Mouse (Mus musculus): ENCODE measurements around the gene Sorcs2. TPM values are rescaled to one million over a fixed set of nuclear protein-coding genes. Genes with fewer than 3 reads are reported as not detected.

Sorcs2 gene
- polyA plus RNA-seq, 1 experiment from 2014 or later: 14.8 TPM

- Histone ChIP-seq H3K9me3 (no peaks in the 10 kb centered on the region), H3K36me3 (no peaks in the 10 kb centered on the region), H3K4me3 (no peak overlapping the region), H3K27me3 (no peaks in the 10 kb centered on the region), H3K4me2 (no peak overlapping the region), H3K9ac (no peak overlapping the region), H3K4me1 (0 out of 2 replicates have a peak, but pooled peaks cover 4% of the 10 kb centered on the region), H3K27ac (no peak overlapping the region)
- 94% methylated on average over 3 of the region's 3 CpGs for WGBS
- ATAC-seq (ENCODE audit: insufficient number of reproducible peaks, insufficient read depth, low FRiP score, low TSS enrichment, low read depth): no peak
Observed at GRCm38 (mm10) chr5:36208803-36209202, 189.1 kb downstream of the Sorcs2 start.

- H3K4me1 ChIP-seq: 0 out of 2 replicates have a peak, but pooled peaks cover 4% of the 10 kb centered on the region
- no peaks in the 10 kb centered on the region for H3K27me3 ChIP-seq
- 84% methylated on average over 11 of the region's 11 CpGs for WGBS
- H3K36me3 ChIP-seq: no peaks in the 10 kb centered on the region
- no peak for ATAC-seq (ENCODE audit: insufficient number of reproducible peaks, insufficient read depth, low FRiP score, low TSS enrichment, low read depth)
- H3K9ac ChIP-seq: no peak overlapping the region
- no peak overlapping the region for H3K4me3 ChIP-seq
- H3K9me3 ChIP-seq: no peaks in the 10 kb centered on the region
- no peak overlapping the region for H3K4me2 ChIP-seq
- H3K27ac ChIP-seq: no peak overlapping the region
Observed at GRCm38 (mm10) chr5:36205397-36205796, 192.5 kb downstream of the Sorcs2 start.

- H3K9ac ChIP-seq: no peak within 1 kb of the TSS
- H3K4me1 ChIP-seq: 0 out of 2 replicates have a peak, but pooled peaks cover 4% of the 10 kb centered on the region
- H3K36me3 ChIP-seq: no peaks in the 10 kb centered on the region
- H3K27ac ChIP-seq: no peak within 1 kb of the TSS; the same call in 1 of the 2 replicates
- no peak within 1 kb of the TSS for H3K4me2 ChIP-seq
- no peaks in the 10 kb centered on the region for H3K9me3 ChIP-seq
- WGBS: 86% methylated on average over 10 of the region's 10 CpGs
- H3K27me3 ChIP-seq: no peaks in the 10 kb centered on the region
- ATAC-seq (ENCODE audit: insufficient number of reproducible peaks, insufficient read depth, low FRiP score, low TSS enrichment, low read depth): no peak
- H3K4me3 ChIP-seq: no peak within 1 kb of the TSS
Observed at GRCm38 (mm10) chr5:36203916-36204315, 194.0 kb downstream of the Sorcs2 start, which contains the start of gene Psapl1. Psapl1 (plus strand) TSS chr5:36204021.

DNA sequence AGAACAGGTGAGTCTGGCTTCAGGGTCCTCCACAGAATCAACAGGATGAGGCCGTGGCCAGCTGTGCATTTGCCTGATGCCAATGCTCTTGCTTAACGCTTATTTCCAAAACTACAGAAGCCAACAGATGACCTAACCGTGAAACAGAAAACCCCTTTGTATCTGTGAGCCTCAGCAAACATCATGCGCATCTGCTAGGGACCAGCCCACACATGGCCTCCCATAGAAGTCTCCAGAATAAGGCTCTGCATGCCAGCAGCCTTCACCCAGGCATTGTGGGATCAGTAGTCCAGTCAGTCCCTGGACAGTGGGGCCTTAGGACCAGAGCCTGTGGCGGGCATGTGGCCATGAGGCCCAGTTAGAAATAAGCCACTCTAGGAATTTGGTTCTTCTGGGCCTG lies 194.5 kb downstream of the Sorcs2 start:
- Histone ChIP-seq H3K27ac (no peak overlapping the region; the same call in 1 of the 2 replicates), H3K4me2 (no peak overlapping the region), H3K27me3 (no peaks in the 10 kb centered on the region), H3K9ac (no peak overlapping the region), H3K4me3 (no peak overlapping the region), H3K4me1 (0 out of 2 replicates have a peak, but pooled peaks cover 4% of the 10 kb centered on the region), H3K9me3 (no peaks in the 10 kb centered on the region), H3K36me3 (no peaks in the 10 kb centered on the region)
- no peak for ATAC-seq (ENCODE audit: insufficient number of reproducible peaks, insufficient read depth, low FRiP score, low TSS enrichment, low read depth)
- WGBS: 78% methylated on average over 5 of the region's 5 CpGs

DNA sequence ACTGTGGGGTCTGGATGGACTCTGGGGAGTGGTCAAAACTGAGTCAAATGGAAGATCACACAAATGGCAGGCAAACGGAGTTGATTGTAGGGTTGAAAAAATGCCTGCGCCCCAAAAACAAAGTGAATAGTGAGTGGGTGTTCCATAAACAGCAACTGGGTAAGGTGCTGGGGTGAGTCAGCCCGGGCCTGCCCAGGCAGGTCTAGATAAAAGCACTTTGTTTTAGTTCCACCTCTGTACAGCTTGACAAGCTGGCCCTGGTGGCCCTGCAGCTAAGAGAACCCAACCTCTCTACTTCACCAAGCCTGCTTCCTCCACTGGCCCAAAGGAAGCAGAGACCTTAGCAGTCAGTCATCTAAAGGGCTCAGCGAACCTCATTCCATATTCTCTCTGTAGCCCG lies 195.2 kb downstream of the Sorcs2 start:
- no peak overlapping the region for H3K9ac ChIP-seq
- H3K4me1 ChIP-seq: no peaks in the 10 kb centered on the region
- no peak overlapping the region for H3K4me2 ChIP-seq
- no peak overlapping the region for H3K4me3 ChIP-seq
- no peak for ATAC-seq (ENCODE audit: insufficient number of reproducible peaks, insufficient read depth, low FRiP score, low TSS enrichment, low read depth)
- 67% methylated on average over 5 of the region's 5 CpGs for WGBS
- H3K9me3 ChIP-seq: no peaks in the 10 kb centered on the region
- no peaks in the 10 kb centered on the region for H3K36me3 ChIP-seq
- H3K27ac ChIP-seq: no peak overlapping the region; the same call in 1 of the 2 replicates
- H3K27me3 ChIP-seq: no peaks in the 10 kb centered on the region

DNA sequence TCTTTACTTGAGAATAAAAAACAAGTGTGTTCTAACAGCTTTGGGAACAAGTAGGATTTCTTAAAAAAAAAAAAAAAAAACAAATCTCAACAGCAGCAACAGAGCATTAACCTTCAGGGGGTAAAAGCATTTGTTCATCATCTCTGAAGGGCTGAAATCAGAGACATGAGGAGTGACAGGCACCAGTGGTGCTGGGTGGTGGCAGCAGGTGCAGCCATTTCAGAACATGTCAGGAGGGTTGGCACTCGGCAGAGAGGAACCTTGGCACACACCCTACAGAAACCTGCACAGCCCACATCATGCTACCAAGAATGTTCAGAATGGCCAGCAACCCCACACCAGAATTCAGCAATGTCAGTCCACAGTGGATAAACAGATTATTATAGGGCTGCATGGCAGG lies 198.4 kb downstream of the Sorcs2 start:
- Histone ChIP-seq H3K4me2 (no peak overlapping the region), H3K27me3 (no peaks in the 10 kb centered on the region), H3K36me3 (no peaks in the 10 kb centered on the region), H3K27ac (no peak overlapping the region), H3K4me3 (no peak overlapping the region), H3K9ac (no peak overlapping the region), H3K4me1 (peaks cover 8% of the 10 kb centered on the region), H3K9me3 (no peaks in the 10 kb centered on the region)
- ATAC-seq (ENCODE audit: insufficient number of reproducible peaks, insufficient read depth, low FRiP score, low TSS enrichment, low read depth): no peak
- 68% methylated on average over 1 of the region's 1 CpGs for WGBS

DNA sequence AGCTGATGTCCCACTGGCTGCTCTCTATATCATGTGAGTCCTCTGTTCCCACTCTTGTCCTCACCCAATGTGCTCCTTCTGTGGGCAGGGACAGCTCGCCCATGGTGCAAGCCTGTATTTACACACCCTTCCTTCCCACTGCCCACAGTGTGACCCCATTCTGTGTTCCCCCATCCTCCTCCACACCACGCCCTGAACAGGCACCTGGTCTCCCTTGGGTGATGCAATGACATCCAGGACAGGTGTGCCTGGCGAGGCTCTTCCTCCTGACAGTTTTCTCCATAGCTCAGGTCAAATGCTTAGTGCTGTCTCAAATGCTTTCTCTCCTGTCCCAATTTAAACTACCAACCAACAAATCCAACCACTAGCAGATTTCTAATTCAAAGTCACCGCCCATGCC lies 202.5 kb downstream of the Sorcs2 start:
- Histone ChIP-seq H3K27ac (no peak overlapping the region), H3K27me3 (no peaks in the 10 kb centered on the region), H3K9ac (no peak overlapping the region), H3K4me3 (no peak overlapping the region), H3K4me1 (peaks cover 29% of the 10 kb centered on the region), H3K4me2 (no peak overlapping the region), H3K36me3 (no peaks in the 10 kb centered on the region), H3K9me3 (no peaks in the 10 kb centered on the region)
- no peak for ATAC-seq (ENCODE audit: insufficient number of reproducible peaks, insufficient read depth, low FRiP score, low TSS enrichment, low read depth)
- 82% methylated on average over 4 of the region's 4 CpGs for WGBS

- 47% methylated on average over 4 of the region's 4 CpGs for WGBS
- H3K9ac ChIP-seq: no peak overlapping the region
- H3K36me3 ChIP-seq: no peaks in the 10 kb centered on the region
- no peak overlapping the region for H3K27ac ChIP-seq
- peaks cover 29% of the 10 kb centered on the region for H3K4me1 ChIP-seq
- H3K4me2 ChIP-seq: no peak overlapping the region
- H3K4me3 ChIP-seq: no peak overlapping the region
- ATAC-seq (ENCODE audit: insufficient number of reproducible peaks, insufficient read depth, low FRiP score, low TSS enrichment, low read depth): no peak
- no peaks in the 10 kb centered on the region for H3K9me3 ChIP-seq
- no peaks in the 10 kb centered on the region for H3K27me3 ChIP-seq
Observed at GRCm38 (mm10) chr5:36194631-36195030, 203.3 kb downstream of the Sorcs2 start.

DNA sequence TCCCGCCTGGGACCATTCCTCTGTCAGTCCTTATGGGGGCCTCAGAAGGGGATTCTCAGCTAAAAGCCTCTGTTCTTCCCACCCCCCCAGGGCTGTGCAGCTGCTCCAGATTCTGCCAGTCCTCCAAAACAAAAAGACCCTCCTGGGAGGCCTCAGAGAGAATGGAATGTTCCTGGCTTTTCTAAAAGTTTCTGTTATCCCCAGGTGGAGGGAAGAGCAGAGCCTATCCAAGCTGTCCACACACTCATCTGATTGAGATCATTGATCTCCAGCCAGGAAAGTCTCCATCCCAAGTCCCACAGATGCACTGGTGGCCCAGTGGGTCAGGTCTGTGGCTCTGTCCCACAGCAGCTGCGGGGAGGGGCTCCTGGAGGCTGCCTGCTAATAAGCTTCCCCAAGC lies 205.3 kb downstream of the Sorcs2 start:
- no peak overlapping the region for H3K27ac ChIP-seq
- H3K27me3 ChIP-seq: no peaks in the 10 kb centered on the region
- peaks cover 29% of the 10 kb centered on the region for H3K4me1 ChIP-seq
- H3K9me3 ChIP-seq: no peaks in the 10 kb centered on the region
- 73% methylated on average over 2 of the region's 2 CpGs for WGBS
- no peak overlapping the region for H3K9ac ChIP-seq
- H3K36me3 ChIP-seq: no peaks in the 10 kb centered on the region
- H3K4me2 ChIP-seq: no peak overlapping the region
- no peak for ATAC-seq (ENCODE audit: insufficient number of reproducible peaks, insufficient read depth, low FRiP score, low TSS enrichment, low read depth)
- H3K4me3 ChIP-seq: no peak overlapping the region

DNA sequence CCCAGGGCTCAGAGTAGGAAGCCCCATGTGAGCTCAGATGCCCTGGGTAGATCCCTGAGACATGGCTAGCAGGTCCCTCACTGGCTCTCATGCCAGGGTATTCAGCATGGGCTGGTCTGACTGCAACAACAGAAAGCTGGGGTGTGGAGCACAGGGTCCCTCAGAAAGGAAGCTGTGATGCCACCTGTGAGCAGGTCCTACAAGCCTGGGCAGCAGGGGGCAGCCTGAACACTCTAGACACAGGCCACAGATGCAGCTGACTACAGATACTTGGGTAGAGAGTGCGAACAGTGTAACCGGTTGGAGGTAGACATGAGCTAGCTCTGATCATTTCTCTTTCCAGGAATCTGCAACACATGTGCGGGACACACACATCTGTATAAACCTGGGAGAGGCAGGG lies 206.1 kb downstream of the Sorcs2 start:
- no peak overlapping the region for H3K9ac ChIP-seq
- 76% methylated on average over 3 of the region's 3 CpGs for WGBS
- ATAC-seq (ENCODE audit: insufficient number of reproducible peaks, insufficient read depth, low FRiP score, low TSS enrichment, low read depth): no peak
- H3K9me3 ChIP-seq: no peaks in the 10 kb centered on the region
- no peaks in the 10 kb centered on the region for H3K36me3 ChIP-seq
- H3K27ac ChIP-seq: no peak overlapping the region; the same call in 1 of the 2 replicates
- H3K4me3 ChIP-seq: no peak overlapping the region
- H3K27me3 ChIP-seq: no peaks in the 10 kb centered on the region
- no peak overlapping the region for H3K4me2 ChIP-seq
- peaks cover 29% of the 10 kb centered on the region for H3K4me1 ChIP-seq

- no peak overlapping the region for H3K4me2 ChIP-seq
- no peaks in the 10 kb centered on the region for H3K36me3 ChIP-seq
- 88% methylated on average over 4 of the region's 4 CpGs for WGBS
- no peak overlapping the region for H3K27ac ChIP-seq
- H3K4me1 ChIP-seq: peaks cover 29% of the 10 kb centered on the region
- no peaks in the 10 kb centered on the region for H3K9me3 ChIP-seq
- no peaks in the 10 kb centered on the region for H3K27me3 ChIP-seq
- H3K9ac ChIP-seq: no peak overlapping the region
- ATAC-seq (ENCODE audit: insufficient number of reproducible peaks, insufficient read depth, low FRiP score, low TSS enrichment, low read depth): no peak
- no peak overlapping the region for H3K4me3 ChIP-seq
Observed at GRCm38 (mm10) chr5:36191285-36191684, 206.7 kb downstream of the Sorcs2 start.

DNA sequence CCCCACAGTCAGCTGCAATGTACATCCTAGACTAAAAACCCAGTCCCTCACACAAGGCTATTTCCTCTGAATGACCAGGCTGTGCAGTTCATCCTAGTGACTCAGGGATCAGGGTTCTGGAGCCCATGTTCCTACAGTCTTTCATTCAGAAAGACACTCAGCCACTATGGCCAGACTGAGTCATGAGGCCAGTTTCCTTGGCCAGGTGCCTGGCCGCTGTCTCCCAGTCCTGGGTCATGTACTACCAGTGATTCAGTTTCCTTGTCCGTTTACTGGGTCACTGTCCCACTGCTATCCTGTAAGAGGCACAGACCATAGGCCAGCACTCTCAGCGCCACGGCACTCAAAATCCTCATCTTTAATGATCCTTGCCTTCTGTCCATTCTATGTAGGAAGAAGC lies 209.6 kb downstream of the Sorcs2 start:
- peaks cover 15% of the 10 kb centered on the region for H3K4me1 ChIP-seq
- H3K27ac ChIP-seq: no peak overlapping the region
- H3K9me3 ChIP-seq: no peaks in the 10 kb centered on the region
- H3K36me3 ChIP-seq: no peaks in the 10 kb centered on the region
- no peak overlapping the region for H3K4me2 ChIP-seq
- no peak for ATAC-seq (ENCODE audit: insufficient number of reproducible peaks, insufficient read depth, low FRiP score, low TSS enrichment, low read depth)
- no peak overlapping the region for H3K9ac ChIP-seq
- H3K4me3 ChIP-seq: no peak overlapping the region
- WGBS: 87% methylated on average over 4 of the region's 4 CpGs
- H3K27me3 ChIP-seq: no peaks in the 10 kb centered on the region

All from embryonic facial prominence, embryonic 13.5 days (tissue).